Mouse (Mus musculus) heart, adult 2 months (tissue): ENCODE measurements around the gene Dock8.

Experiments used
- CTCF ChIP-seq: fragments of 200-600 bp; IDR thresholded peaks from 2 replicates; pipeline ENCODE4 v1.8.1; 2022; ENCODE audit warnings: antibody characterized with exemption, mild to moderate bottlenecking, moderate library complexity
- POLR2A ChIP-seq: fragments of 200-500 bp; IDR thresholded peaks from 2 replicates; pipeline ENCODE4 v1.6.1; 2011; ENCODE audit warnings: mild to moderate bottlenecking, low read depth, low read length, control low read depth; ENCODE audit not compliant: insufficient read depth

DNA sequence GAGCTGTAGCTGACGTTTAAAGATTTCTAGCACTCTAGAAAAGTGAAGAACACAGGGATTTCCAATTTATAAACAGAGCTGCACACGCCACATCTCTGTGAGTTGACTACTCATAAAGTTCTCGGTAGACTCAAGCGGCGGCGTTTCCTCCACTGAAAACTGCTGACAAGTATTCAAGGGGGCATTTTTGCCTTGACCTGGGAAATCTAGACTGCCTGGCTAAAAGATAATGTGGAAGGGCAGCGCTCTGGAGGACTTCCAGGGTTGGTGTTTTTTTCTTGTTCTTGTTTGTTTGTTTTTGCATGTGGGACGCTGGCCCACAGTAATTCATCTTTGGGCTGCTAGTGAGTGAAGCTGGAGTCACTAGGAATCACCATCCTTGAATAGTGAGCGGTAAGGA is 819 bp downstream of the Dock8 start:
- TF ChIP-seq CTCF (no peak), POLR2A (no peak)
